Mouse (Mus musculus): ENCODE measurements around the gene Nrarp.

The Nrarp gene

GRCm38 (mm10) chr2:25173821-25174220, 6.7 kb upstream of the Nrarp start:
- in situ Hi-C loops (cut with MboI; ENCODE audit: low sequenced_read_pairs), result no loop called here

- in situ Hi-C loops (cut with MboI; ENCODE audit: low sequenced_read_pairs), result no loop called here
Observed at GRCm38 (mm10) chr2:25174866-25175689, 5.5 kb upstream of the Nrarp start.

- in situ Hi-C loops (cut with MboI; ENCODE audit: low sequenced_read_pairs), result no loop called here
Observed at GRCm38 (mm10) chr2:25175690-25176078, 4.9 kb upstream of the Nrarp start.

- in situ Hi-C loops (cut with MboI; ENCODE audit: low sequenced_read_pairs), result no loop called here
Observed at GRCm38 (mm10) chr2:25176573-25176972, 4.0 kb upstream of the Nrarp start.

GRCm38 (mm10) chr2:25177076-25177475, 3.5 kb upstream of the Nrarp start:
- in situ Hi-C loops (cut with MboI; ENCODE audit: low sequenced_read_pairs), result no loop called here

- in situ Hi-C loops (cut with MboI; ENCODE audit: low sequenced_read_pairs), result no loop called here
Observed at GRCm38 (mm10) chr2:25177685-25178084, 2.9 kb upstream of the Nrarp start.

GRCm38 (mm10) chr2:25178285-25178972, 2.1 kb upstream of the Nrarp start:
- in situ Hi-C loops (cut with MboI; ENCODE audit: low sequenced_read_pairs), result no loop called here

- in situ Hi-C loops (cut with MboI; ENCODE audit: low sequenced_read_pairs), result no loop called here
Observed at GRCm38 (mm10) chr2:25179566-25180217, 866 bp upstream of the Nrarp start.

GRCm38 (mm10) chr2:25180973-25181890, 674 bp downstream of the Nrarp start:
- in situ Hi-C loops (cut with MboI; ENCODE audit: low sequenced_read_pairs), result no loop called here

- in situ Hi-C loops (cut with MboI; ENCODE audit: low sequenced_read_pairs), result no loop called here
Observed at GRCm38 (mm10) chr2:25181891-25182397, 1.4 kb downstream of the Nrarp start.

- in situ Hi-C loops (cut with MboI; ENCODE audit: low sequenced_read_pairs), result no loop called here
Observed at GRCm38 (mm10) chr2:25182664-25183063, 2.1 kb downstream of the Nrarp start.

- in situ Hi-C loops (cut with MboI; ENCODE audit: low sequenced_read_pairs), result no loop called here
Observed at GRCm38 (mm10) chr2:25183336-25183735, 2.8 kb downstream of the Nrarp start.

GRCm38 (mm10) chr2:25184496-25184895, 3.9 kb downstream of the Nrarp start:
- in situ Hi-C loops (cut with MboI; ENCODE audit: low sequenced_read_pairs), result no loop called here

- in situ Hi-C loops (cut with MboI; ENCODE audit: low sequenced_read_pairs), result no loop called here
Observed at GRCm38 (mm10) chr2:25185625-25186574, 5.3 kb downstream of the Nrarp start.

GRCm38 (mm10) chr2:25186575-25186930, 6.0 kb downstream of the Nrarp start:
- in situ Hi-C loops (cut with MboI; ENCODE audit: low sequenced_read_pairs), result no loop called here

- in situ Hi-C loops (cut with MboI; ENCODE audit: low sequenced_read_pairs), result no loop called here
Observed at GRCm38 (mm10) chr2:25187841-25188240, 7.3 kb downstream of the Nrarp start.

GRCm38 (mm10) chr2:25193330-25193770, 12.8 kb downstream of the Nrarp start:
- in situ Hi-C loops (cut with MboI; ENCODE audit: low sequenced_read_pairs), result no loop called here

GRCm38 (mm10) chr2:25194006-25194405, 13.4 kb downstream of the Nrarp start:
- in situ Hi-C loops (cut with MboI; ENCODE audit: low sequenced_read_pairs), result no loop called here

GRCm38 (mm10) chr2:25194486-25195171, 14.1 kb downstream of the Nrarp start:
- in situ Hi-C loops (cut with MboI; ENCODE audit: low sequenced_read_pairs), result no loop called here
